Mouse (Mus musculus): ENCODE measurements around the gene Hist1h2ao. TPM values are rescaled to one million over a fixed set of nuclear protein-coding genes. Genes with fewer than 3 reads are reported as not detected.
"Not testable (repeated sequence)": the region's sequence is repeated elsewhere in the genome, so short reads cannot be mapped to it uniquely, and the experiment has no call there.

Hist1h2ao gene
- polyA plus RNA-seq, 1 experiment from 2014 or later, result not detected

DNA sequence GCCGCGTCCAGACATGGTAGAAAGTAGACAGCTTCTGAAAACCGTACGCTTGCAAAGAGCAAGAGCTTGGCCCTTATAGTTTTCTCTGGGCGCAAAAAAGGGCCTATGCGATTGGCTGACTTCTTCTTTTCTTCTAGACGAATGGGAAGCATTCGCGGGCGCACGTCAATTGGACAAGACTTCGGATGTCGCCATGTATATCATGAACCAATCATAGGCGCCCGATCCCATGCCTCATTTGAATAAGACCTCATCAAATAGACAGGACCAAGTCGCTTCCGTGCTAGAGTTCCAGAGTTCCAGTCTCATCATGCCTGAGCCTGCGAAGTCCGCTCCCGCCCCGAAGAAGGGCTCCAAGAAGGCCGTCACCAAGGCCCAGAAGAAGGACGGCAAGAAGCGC, 23.2 kb downstream of the Hist1h2ao start, which contains the start of the genes Hist1h2ap and Hist1h2br:
Gene Hist1h2ap (minus strand): TSS at position 47 of the 400 bp plus-strand sequence.
Gene Hist1h2br (plus strand): TSS at position 283 of the 400 bp plus-strand sequence.
- H3K9me3 ChIP-seq (replicated peaks; ENCODE audit: control insufficient read depth, low read length, poor library complexity, severe bottlenecking); H3K27ac ChIP-seq (ENCODE audit: low read length); H3K4me3 ChIP-seq (ENCODE audit: low read depth, low read length); H3K36me3 ChIP-seq (ENCODE audit: control insufficient read depth, insufficient read depth, low read length); H3K9ac ChIP-seq (ENCODE audit: low read depth, low read length); H3K4me1 ChIP-seq (ENCODE audit: control insufficient read depth, insufficient read depth, low read length); H3K4me2 ChIP-seq (ENCODE audit: low read length); H3K27me3 ChIP-seq (ENCODE audit: control insufficient read depth, insufficient read depth, low read depth, low read length): not testable (repeated sequence)
- peak; percentile 97 for ATAC-seq
- no CpG with 5 or more reads among the region's 24 CpGs for WGBS

DNA sequence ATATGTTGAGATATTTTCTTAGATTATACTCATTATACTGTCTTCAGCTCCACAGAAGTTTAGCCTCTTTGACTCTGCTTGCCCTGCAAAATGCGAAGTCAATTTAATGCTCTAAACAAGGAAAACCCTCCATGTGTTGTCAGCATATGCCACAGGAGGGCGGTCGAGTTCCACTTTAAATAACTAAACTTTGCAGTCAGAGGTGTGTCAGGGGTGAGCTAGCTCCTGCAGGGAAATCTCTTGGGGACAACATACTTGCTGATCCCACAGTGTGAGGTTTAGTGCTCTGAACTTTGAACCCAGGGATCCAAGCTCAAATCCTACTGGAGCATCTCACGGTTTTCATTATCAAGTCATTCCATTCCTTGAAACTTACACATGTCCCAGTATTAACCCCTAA, 30.2 kb downstream of the Hist1h2ao start:
- not testable (repeated sequence) for H3K4me3 ChIP-seq (ENCODE audit: low read depth, low read length); H3K9me3 ChIP-seq (replicated peaks; ENCODE audit: control insufficient read depth, low read length, poor library complexity, severe bottlenecking); H3K36me3 ChIP-seq (ENCODE audit: control insufficient read depth, insufficient read depth, low read length); H3K4me1 ChIP-seq (ENCODE audit: control insufficient read depth, insufficient read depth, low read length); H3K27me3 ChIP-seq (ENCODE audit: control insufficient read depth, insufficient read depth, low read depth, low read length); H3K4me2 ChIP-seq (ENCODE audit: low read length); H3K27ac ChIP-seq (ENCODE audit: low read length); H3K9ac ChIP-seq (ENCODE audit: low read depth, low read length)
- peak; percentile 77 for ATAC-seq
- WGBS, result no CpG with 5 or more reads among the region's 4 CpGs

DNA sequence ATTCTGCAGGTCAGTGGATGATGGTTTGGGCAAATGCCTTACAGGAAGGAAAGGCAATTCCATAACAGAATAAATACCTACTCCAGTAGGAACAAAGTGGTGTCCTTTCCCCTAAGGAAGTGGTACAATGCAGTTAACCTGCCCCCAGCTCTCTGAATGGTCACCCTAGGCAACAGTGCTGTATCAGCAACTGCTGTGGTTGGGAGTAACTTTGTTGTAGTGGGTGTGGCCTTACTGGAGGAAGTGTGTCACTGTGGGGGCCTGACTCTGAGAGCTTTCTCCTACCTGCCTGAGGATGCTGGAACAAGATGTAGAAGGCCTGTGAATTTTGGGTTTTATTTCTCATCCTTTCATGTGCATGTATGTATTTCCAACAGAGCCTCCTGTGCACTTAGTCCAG, 36.1 kb downstream of the Hist1h2ao start:
- H3K9ac ChIP-seq (ENCODE audit: low read depth, low read length); ATAC-seq; H3K27ac ChIP-seq (ENCODE audit: low read length); H3K4me3 ChIP-seq (ENCODE audit: low read depth, low read length); H3K4me2 ChIP-seq (ENCODE audit: low read length); H3K9me3 ChIP-seq (replicated peaks; ENCODE audit: control insufficient read depth, low read length, poor library complexity, severe bottlenecking); H3K36me3 ChIP-seq (ENCODE audit: control insufficient read depth, insufficient read depth, low read length); H3K27me3 ChIP-seq (ENCODE audit: control insufficient read depth, insufficient read depth, low read depth, low read length); H3K4me1 ChIP-seq (ENCODE audit: control insufficient read depth, insufficient read depth, low read length): not testable (repeated sequence)

DNA sequence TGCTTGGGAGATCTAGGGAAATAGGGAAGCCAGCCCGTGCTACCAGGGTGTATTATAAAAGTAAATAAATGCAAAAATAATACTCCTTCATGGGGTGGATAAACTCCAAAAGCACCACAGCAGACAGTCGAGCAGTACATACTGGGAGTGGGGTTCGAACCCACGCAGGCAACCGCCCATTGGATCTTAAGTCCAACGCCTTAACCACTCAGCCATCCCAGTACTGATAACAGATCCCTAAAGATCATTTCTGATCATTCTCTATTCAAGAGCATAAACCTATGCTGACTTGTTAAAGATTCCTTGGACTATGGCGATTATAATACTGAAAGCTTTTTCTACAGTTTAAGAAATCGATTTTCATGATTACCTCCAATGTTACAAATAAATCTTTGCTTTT, 37.6 kb downstream of the Hist1h2ao start:
- WGBS, result 13% methylated on average over 8 of the region's 8 CpGs
- no peaks in the 10 kb centered on the region for H3K36me3 ChIP-seq (ENCODE audit: control insufficient read depth, insufficient read depth, low read length)
- no peaks in the 10 kb centered on the region for H3K27me3 ChIP-seq (ENCODE audit: control insufficient read depth, insufficient read depth, low read depth, low read length)
- no peak for ATAC-seq
- no peak overlapping the region for H3K4me2 ChIP-seq (ENCODE audit: low read length)
- no peak overlapping the region for H3K27ac ChIP-seq (ENCODE audit: low read length)
- H3K4me3 ChIP-seq (ENCODE audit: low read depth, low read length), result no peak overlapping the region
- H3K4me1 ChIP-seq (ENCODE audit: control insufficient read depth, insufficient read depth, low read length), result no peaks in the 10 kb centered on the region
- H3K9me3 ChIP-seq (replicated peaks; ENCODE audit: control insufficient read depth, low read length, poor library complexity, severe bottlenecking), result no peaks in the 10 kb centered on the region
- H3K9ac ChIP-seq (ENCODE audit: low read depth, low read length), result no peak overlapping the region

DNA sequence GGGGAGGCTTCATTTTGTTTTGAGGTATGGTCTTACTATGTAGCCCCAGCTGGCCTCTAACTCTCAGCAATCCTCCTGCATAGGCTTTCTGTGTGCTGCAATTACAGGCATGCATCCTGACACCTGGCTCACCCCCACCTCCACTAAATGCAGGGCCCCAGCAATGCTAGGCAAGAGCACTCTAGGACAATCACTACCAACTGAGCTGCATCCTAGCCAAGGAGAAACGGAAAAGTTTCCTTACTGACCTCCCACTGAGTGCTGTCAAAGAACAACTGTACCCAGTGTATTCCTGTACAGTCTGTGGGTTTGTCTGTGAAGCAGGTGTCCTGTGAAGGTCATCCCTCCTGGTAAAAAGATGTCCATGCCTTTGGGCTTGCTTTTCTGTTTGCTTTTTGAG, 40.4 kb downstream of the Hist1h2ao start:
- not testable (repeated sequence) for H3K9ac ChIP-seq (ENCODE audit: low read depth, low read length); H3K4me2 ChIP-seq (ENCODE audit: low read length); H3K9me3 ChIP-seq (replicated peaks; ENCODE audit: control insufficient read depth, low read length, poor library complexity, severe bottlenecking); ATAC-seq; H3K27ac ChIP-seq (ENCODE audit: low read length); H3K4me3 ChIP-seq (ENCODE audit: low read depth, low read length); H3K27me3 ChIP-seq (ENCODE audit: control insufficient read depth, insufficient read depth, low read depth, low read length); H3K4me1 ChIP-seq (ENCODE audit: control insufficient read depth, insufficient read depth, low read length); H3K36me3 ChIP-seq (ENCODE audit: control insufficient read depth, insufficient read depth, low read length)
- 23% methylated on average over 1 of the region's 1 CpGs for WGBS

DNA sequence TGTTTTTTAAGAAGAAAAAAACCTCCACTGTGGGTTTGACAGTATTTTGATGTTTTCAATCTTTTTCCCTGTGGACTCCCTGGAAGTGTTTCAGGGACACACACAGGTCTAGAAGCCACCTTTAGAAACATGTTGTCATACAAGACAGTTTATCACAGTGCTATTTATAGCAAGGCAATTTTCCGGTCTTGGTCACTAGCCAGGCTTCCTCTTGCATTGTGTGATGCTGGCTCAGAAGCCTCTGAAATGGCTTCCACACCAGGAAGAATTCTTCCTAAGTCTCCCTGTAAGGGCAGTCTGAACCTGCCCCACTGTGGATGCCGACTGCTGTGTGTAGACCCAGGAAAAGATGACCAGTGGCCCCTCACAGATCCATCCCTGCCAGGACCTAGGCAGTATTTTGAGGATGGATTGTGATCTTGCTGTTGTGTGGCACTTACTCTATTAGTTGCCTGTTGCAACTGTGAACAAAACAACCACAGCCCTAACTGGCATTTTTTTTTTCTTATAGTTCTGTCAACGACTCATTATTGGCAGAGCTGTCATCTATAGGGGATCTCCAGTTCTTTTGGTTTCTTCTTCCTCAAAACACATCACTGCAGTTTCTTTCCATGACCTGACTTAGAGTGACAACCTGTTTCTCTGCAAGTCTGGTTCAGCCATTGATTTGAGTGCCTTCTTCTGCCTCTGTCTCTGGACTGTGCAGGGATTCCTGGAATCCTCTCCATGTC, 42.1 kb downstream of the Hist1h2ao start:
- ATAC-seq, result no peak
- Histone ChIP-seq H3K27ac (ENCODE audit: low read length) (no peak overlapping the region), H3K4me1 (ENCODE audit: control insufficient read depth, insufficient read depth, low read length) (no peaks in the 10 kb centered on the region), H3K27me3 (ENCODE audit: control insufficient read depth, insufficient read depth, low read depth, low read length) (no peaks in the 10 kb centered on the region; the same call in 1 of the 2 replicates), H3K9me3 (replicated peaks; ENCODE audit: control insufficient read depth, low read length, poor library complexity, severe bottlenecking) (no peaks in the 10 kb centered on the region), H3K36me3 (ENCODE audit: control insufficient read depth, insufficient read depth, low read length) (no peaks in the 10 kb centered on the region), H3K4me2 (ENCODE audit: low read length) (no peak overlapping the region), H3K4me3 (ENCODE audit: low read depth, low read length) (no peak overlapping the region), H3K9ac (ENCODE audit: low read depth, low read length) (no peak overlapping the region)
- WGBS, result 66% methylated on average over 3 of the region's 3 CpGs

DNA sequence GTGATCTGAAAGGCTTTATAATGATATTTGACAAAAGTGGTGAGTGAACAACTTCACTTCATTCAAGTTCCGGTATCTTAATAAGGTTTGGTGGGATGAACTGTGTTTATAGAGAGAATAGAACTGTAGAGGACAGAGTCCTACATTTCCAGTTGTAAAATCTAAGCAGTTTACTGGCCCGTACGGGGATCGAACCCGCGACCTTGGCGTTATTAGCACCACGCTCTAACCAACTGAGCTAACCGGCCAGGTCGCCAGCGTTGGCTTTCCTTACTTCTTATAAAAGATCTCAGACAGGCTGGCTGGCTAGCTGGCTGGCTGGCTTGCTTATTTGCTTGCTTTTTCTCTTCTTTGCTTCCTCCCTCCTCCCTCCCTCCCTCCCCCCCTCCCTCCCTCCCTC, 44.9 kb downstream of the Hist1h2ao start:
- H3K4me1 ChIP-seq (ENCODE audit: control insufficient read depth, insufficient read depth, low read length), result no peaks in the 10 kb centered on the region
- H3K4me2 ChIP-seq (ENCODE audit: low read length), result peak overlapping the region; percentile 53
- WGBS, result under 1% methylated on average over 11 of the region's 11 CpGs
- no peaks in the 10 kb centered on the region for H3K9me3 ChIP-seq (replicated peaks; ENCODE audit: control insufficient read depth, low read length, poor library complexity, severe bottlenecking)
- no peak overlapping the region for H3K27ac ChIP-seq (ENCODE audit: low read length)
- peak; percentile 87 for ATAC-seq
- no peaks in the 10 kb centered on the region; the same call in 1 of the 2 replicates for H3K27me3 ChIP-seq (ENCODE audit: control insufficient read depth, insufficient read depth, low read depth, low read length)
- H3K36me3 ChIP-seq (ENCODE audit: control insufficient read depth, insufficient read depth, low read length), result no peaks in the 10 kb centered on the region
- peak overlapping the region; percentile 42 for H3K4me3 ChIP-seq (ENCODE audit: low read depth, low read length)
- H3K9ac ChIP-seq (ENCODE audit: low read depth, low read length), result no peak overlapping the region

DNA sequence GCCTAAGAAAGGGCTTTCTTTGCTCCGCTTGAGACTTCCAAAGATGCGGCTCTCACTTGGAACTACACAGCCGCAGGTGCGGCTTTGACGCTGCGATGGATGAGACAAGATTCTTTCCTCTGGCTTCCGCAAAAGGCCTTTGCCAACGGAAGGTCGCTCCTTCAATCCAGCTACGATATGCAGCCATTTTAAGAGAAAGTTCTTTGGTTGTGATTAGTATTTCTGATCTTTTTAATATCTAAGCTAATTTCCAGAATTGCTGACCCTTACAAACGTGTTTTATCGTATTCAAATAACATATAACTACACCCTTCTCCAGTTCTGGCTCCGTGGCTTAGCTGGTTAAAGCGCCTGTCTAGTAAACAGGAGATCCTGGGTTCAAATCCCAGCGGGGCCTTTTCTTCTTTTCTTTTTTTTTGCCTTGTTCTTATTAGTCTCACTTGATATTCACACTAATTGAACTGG, 45.5 kb downstream of the Hist1h2ao start:
- Histone ChIP-seq H3K27ac (ENCODE audit: low read length) (no peak overlapping the region), H3K9me3 (replicated peaks; ENCODE audit: control insufficient read depth, low read length, poor library complexity, severe bottlenecking) (no peaks in the 10 kb centered on the region), H3K9ac (ENCODE audit: low read depth, low read length) (peak overlapping the region; percentile 58), H3K4me1 (ENCODE audit: control insufficient read depth, insufficient read depth, low read length) (no peaks in the 10 kb centered on the region), H3K27me3 (ENCODE audit: control insufficient read depth, insufficient read depth, low read depth, low read length) (no peaks in the 10 kb centered on the region; the same call in 1 of the 2 replicates), H3K4me3 (ENCODE audit: low read depth, low read length) (peak overlapping the region; percentile 42), H3K4me2 (ENCODE audit: low read length) (peak overlapping the region; percentile 53), H3K36me3 (ENCODE audit: control insufficient read depth, insufficient read depth, low read length) (no peaks in the 10 kb centered on the region)
- WGBS, result 1% methylated on average over 15 of the region's 15 CpGs
- ATAC-seq, result peak; percentile 71; the same call in 1 of the 2 replicates
